Mouse (Mus musculus) E14TG2a.4 (cell line): ENCODE data around the gene Rad9b.
A peak's percentile ranks its signal among the peaks of the same experiment; 100 is the strongest.

Experiments used
- H3K27me3 ChIP-seq: 2 replicates; pipeline ENCODE4 v1.6.1; 2014; ENCODE audit warnings: low read length, control low read depth; ENCODE audit not compliant: insufficient read depth
- H3K36me3 ChIP-seq: 2 replicates; pipeline ENCODE4 v1.6.1; 2014; ENCODE audit warnings: low read length, control low read depth; ENCODE audit not compliant: insufficient read depth
- H3K4me1 ChIP-seq: replicated peaks from 2 replicates; pipeline ENCODE4 v1.6.1; 2014; ENCODE audit warnings: low read depth, low read length, control low read depth
- H3K4me3 ChIP-seq: replicated peaks from 2 replicates; pipeline ENCODE4 v1.5.1; 2014; ENCODE audit warnings: mild to moderate bottlenecking, low read length
- H3K9me3 ChIP-seq: 2 replicates; pipeline ENCODE4 v1.6.1; 2014; ENCODE audit warnings: low read length, control low read depth
- CTCF ChIP-seq: conservative IDR thresholded peaks from 2 replicates; pipeline ENCODE4 v1.5.1; 2014; ENCODE audit warnings: low read length
- NANOG ChIP-seq: IDR thresholded peaks from 2 replicates; pipeline ENCODE4 v1.6.1; 2014; ENCODE audit warnings: borderline replicate concordance, low read length, mixed read lengths
- POU5F1 ChIP-seq: IDR thresholded peaks from 2 replicates; pipeline ENCODE4 v1.6.1; 2014; ENCODE audit warnings: low read length, borderline replicate concordance

The Rad9b gene

GRCm38 (mm10) chr5:122396791-122397190 lies 42.8 kb upstream of the Rad9b start:
- H3K4me1 ChIP-seq, result peaks cover 65% of the 10 kb centered on the region
- peaks cover 63% of the 10 kb centered on the region for H3K36me3 ChIP-seq
- no peaks in the 10 kb centered on the region for H3K27me3 ChIP-seq
- no peaks in the 10 kb centered on the region for H3K9me3 ChIP-seq
- peak overlapping the region; percentile 59 for H3K4me3 ChIP-seq
- TF ChIP-seq POU5F1 (no peak), NANOG (no peak), CTCF (no peak)

- H3K4me3 ChIP-seq, result no peak overlapping the region
- peak; percentile 94 for TF ChIP-seq CTCF
- no peak for TF ChIP-seq POU5F1
- peaks cover 51% of the 10 kb centered on the region for H3K36me3 ChIP-seq
- H3K9me3 ChIP-seq, result no peaks in the 10 kb centered on the region
- peaks cover 51% of the 10 kb centered on the region for H3K4me1 ChIP-seq
- H3K27me3 ChIP-seq, result no peaks in the 10 kb centered on the region
These were observed 39.9 kb upstream of the Rad9b start for GRCm38 (mm10) chr5:122393887-122394286.

DNA sequence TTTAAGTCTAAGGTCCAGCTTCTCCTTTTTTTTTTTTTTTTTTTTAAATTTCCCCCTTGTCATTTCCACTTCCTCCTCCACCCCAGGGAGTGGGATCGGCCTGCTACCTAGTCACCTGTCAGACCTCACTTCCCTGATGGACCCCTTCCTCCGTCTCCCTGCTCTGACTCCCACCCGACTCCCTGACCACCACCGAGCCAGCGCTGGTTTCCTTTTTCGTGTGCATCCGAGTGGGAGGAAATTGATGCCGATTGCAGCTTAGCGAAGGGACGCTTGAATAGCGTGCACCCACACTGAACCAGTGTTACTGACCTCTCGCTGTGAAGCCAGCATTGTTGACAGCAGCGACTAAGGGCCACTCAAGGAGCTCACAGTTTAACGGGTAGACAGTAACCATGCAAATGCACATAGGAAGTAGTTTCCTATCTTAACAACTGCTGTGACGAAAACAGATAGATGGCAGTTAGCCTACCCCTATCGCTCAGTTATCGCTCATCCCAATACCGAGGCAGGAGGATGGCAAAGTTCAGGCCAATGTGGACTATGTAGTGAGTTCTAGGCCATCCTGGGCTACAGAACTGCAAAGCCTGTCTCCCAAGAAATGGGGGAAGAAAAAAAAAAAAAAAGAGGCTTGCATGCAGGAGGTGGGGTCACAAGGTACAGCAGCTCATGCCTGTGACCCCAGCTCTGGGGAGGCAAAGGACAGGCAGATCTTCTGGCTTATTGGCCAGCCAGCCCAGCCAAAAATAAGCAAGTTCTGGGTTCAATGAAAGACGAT lies 38.4 kb upstream of the Rad9b start:
- Histone ChIP-seq H3K27me3 (no peaks in the 10 kb centered on the region), H3K4me1 (peaks cover 45% of the 10 kb centered on the region), H3K4me3 (peak overlapping the region; percentile 96), H3K9me3 (no peaks in the 10 kb centered on the region), H3K36me3 (peaks cover 36% of the 10 kb centered on the region)
- no peak for TF ChIP-seq NANOG

DNA sequence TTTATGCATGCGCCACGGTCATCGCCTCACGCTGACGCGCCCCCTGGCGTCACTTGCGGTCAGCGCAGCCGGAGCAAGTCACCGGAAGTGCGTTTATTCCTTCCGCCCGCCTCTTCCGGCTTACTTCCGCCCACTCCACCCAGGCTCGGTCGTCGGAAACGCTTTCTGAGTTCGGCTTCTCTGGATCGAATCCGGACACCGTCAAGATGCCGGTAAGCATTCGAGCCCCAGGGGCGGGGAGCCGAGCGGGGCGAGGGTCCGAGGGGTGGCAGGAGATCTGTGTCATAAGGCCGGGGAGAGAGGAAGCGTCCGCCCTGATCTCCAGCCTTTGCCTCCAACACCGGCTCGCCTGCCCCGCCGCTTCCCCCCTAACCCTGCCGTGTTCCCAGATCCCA lies 37.8 kb upstream of the Rad9b start, which contains the start of gene Arpc3:
Arpc3 (plus strand) TSS at position 93 of the 395 bp plus-strand sequence.
- Histone ChIP-seq H3K4me1 (peaks cover 39% of the 10 kb centered on the region), H3K36me3 (peaks cover 30% of the 10 kb centered on the region), H3K4me3 (peak within 1 kb of the TSS; percentile 96), H3K9me3 (no peaks in the 10 kb centered on the region), H3K27me3 (no peaks in the 10 kb centered on the region)
- TF ChIP-seq NANOG, result no peak
- peak; percentile 89 for TF ChIP-seq CTCF

DNA sequence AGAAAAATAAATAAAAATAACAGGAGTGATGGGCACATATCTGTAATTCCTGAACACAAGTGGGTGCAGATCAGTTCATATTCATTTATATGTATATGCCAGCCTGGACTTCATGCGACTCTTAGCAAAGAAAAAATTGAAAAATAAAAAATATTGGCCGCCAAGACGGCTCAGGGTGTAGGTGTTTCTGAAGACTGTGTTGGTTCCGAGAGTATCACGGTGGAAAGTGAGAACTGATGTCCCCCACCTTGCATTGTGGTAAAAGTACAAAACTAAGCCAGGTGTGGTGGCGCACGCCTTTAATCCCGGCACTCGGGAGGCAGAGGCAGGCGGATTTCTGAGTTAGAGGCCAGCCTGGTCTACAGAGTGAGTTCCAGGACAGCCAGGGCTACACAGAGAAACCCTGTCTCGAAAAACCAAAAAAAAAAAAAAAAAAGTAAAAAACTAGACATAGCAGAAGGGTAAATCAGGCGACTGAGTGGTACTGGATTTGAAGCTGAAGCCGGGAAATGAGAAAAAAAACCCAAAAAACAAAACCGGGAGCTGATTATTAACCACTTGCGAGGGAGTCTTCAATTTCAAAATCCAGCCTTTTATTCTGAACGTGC lies 37.2 kb upstream of the Rad9b start:
- Histone ChIP-seq H3K36me3 (peaks cover 27% of the 10 kb centered on the region), H3K4me1 (peaks cover 34% of the 10 kb centered on the region), H3K27me3 (no peaks in the 10 kb centered on the region), H3K9me3 (no peaks in the 10 kb centered on the region), H3K4me3 (peak overlapping the region; percentile 96)
- TF ChIP-seq NANOG (no peak), CTCF (no peak), POU5F1 (no peak)

DNA sequence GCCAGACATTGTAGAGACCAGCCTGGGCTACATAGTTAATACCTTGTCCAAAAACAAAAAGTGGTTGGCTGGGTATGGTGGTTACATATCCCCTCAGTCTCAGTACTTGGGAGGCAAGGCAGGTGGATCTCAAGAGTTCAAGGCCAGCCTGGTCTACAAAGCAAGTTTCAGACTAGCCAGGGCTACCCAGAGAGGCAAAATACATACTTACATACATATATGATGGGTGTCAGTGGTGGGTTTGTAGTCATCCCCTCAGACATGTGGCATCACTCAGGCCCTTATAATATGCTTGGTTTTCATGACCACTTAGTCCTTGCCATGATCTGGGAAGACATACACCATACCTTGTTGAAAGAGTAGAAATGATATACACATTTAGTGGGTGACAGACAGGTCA lies 36.6 kb upstream of the Rad9b start:
- peaks cover 27% of the 10 kb centered on the region for H3K36me3 ChIP-seq
- peaks cover 29% of the 10 kb centered on the region for H3K4me1 ChIP-seq
- TF ChIP-seq POU5F1 (no peak), CTCF (no peak), NANOG (no peak)
- H3K27me3 ChIP-seq, result no peaks in the 10 kb centered on the region
- no peak overlapping the region for H3K4me3 ChIP-seq
- H3K9me3 ChIP-seq, result no peaks in the 10 kb centered on the region

GRCm38 (mm10) chr5:122390006-122390405 lies 36.0 kb upstream of the Rad9b start:
- TF ChIP-seq POU5F1, result no peak
- TF ChIP-seq CTCF, result no peak
- TF ChIP-seq NANOG, result no peak
- no peaks in the 10 kb centered on the region for H3K27me3 ChIP-seq
- H3K36me3 ChIP-seq, result peaks cover 21% of the 10 kb centered on the region
- no peaks in the 10 kb centered on the region for H3K9me3 ChIP-seq
- H3K4me1 ChIP-seq, result peaks cover 25% of the 10 kb centered on the region
- no peak overlapping the region for H3K4me3 ChIP-seq

DNA sequence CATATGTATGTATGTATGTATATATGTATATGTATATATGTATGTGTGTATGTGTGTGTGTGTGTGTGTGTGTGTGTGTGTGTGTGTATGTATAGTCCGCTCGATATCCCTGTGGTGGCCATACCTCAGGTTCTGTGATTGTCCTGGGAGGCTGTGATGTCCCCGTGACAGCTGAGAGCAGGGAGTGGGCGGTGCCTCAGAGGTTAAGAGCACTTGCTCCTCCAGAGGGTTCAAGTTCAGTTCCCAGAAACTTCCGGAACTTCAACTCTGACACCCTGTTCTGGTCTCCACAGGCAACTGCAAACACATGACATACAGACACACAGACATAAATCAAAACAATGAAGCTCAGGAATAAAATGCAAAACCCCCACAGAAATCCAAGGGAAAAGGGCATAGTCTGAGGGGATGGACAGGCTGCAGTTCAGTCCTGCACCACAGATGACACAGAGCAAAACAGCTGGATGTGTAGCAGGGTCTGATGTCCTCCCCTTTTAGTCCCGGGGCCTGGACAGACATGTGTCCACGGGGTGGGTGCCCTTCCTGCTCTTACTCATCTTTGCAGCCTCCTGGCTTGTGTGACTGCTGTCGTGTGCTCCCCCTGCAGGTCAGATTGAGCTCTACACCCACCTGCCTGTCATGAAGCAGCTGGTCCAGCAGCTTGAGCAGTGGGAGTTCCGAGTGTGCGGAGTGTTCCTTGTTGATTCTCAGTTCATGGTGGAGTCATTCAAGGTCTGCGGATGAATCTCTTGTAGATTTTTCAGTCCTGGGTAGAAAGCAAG lies 25.5 kb upstream of the Rad9b start:
- TF ChIP-seq NANOG (no peak), POU5F1 (no peak), CTCF (peak; percentile 89)
- no peaks in the 10 kb centered on the region for H3K27me3 ChIP-seq
- peaks cover 49% of the 10 kb centered on the region for H3K4me1 ChIP-seq
- H3K36me3 ChIP-seq, result peaks cover 73% of the 10 kb centered on the region
- no peaks in the 10 kb centered on the region for H3K9me3 ChIP-seq
- H3K4me3 ChIP-seq, result no peak overlapping the region
